Mouse (Mus musculus): ENCODE measurements around the gene Atp6v1d.
A peak's percentile ranks its signal among the peaks of the same experiment; 100 is the strongest.

DNA sequence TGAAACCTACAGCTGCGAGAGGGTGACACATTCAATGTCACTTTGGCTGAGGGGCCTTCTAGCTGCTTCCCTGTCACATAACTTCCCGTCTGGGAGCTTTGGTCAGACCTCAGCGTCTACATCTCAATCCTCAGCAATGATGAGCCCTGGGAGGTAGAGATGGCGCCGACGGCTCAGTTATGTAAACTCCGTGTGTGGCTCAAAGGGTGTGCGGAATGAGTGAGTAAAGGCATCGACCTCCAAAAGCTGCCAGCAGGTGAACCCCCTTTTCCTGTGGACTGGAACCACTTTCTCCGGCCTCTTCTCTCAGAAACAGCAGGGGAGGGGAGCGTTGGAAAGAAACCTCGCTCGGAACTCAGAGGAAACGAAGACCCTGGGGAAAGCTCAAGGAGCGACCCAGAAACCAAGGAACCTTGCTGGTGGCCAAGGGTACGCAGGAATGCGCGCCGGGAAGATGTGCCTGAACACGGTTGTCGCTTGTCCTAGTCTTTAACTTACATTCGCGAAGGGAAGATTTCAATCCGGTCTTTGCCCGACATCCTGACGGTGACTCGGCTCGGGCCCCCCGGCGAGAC, 430 bp downstream of the Atp6v1d start:
- TF ChIP-seq POLR2A (IDR thresholded peaks at IDR 0.05; ENCODE audit: borderline replicate concordance, control insufficient read depth, low read depth, low read length) (no peak), CTCF (IDR thresholded peaks at IDR 0.05; ENCODE audit: control insufficient read depth, insufficient read depth, low read length) (peak; percentile 13; the same call in 1 of the 2 replicates)
